ENCODE assay signal across 9 mouse cellular contexts in the genomic region with DNA sequence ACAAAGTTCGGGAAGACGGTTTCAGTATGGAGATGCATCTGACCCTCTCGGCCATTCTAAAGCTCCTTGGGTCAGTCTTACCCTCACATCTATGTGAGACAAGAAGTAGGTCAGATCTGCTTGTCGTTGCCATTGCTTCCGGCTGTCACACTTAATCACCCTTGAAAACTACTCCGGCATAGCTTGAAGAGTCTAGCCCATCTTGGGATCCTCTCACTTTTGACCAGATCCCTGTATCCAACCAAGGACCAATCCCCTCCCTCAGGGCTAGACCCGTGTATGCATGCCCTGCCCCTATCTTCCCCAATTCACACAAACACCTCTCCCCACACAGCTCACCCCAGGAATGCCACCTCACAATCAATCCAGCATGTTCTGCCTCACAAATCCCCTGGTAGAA.
"Had no signal": no experiment of that assay in that cellular context is flagged by ENCODE, and none has a peak within 500 bp of the region (broad histone marks: within the 10 kb centered on the region; RNA-seq: fewer than 3 reads in every experiment).

No protein-coding gene starts in this region.

- DNase-seq: right cerebral cortex, adult 18-20 months; right cerebral cortex, postnatal 25 days; thymus, adult 18-20 months had no signal

- H3K9ac ChIP-seq: lung, embryonic 14.5 days; midbrain, embryonic 12.5 days; neural tube, embryonic 13.5 days; neural tube, embryonic 15.5 days had no signal

- H3K27ac ChIP-seq: midbrain, embryonic 10.5 days; midbrain, embryonic 12.5 days; neural tube, embryonic 13.5 days; neural tube, embryonic 15.5 days had no signal

- H3K4me2 ChIP-seq: lung, embryonic 14.5 days; midbrain, embryonic 12.5 days; neural tube, embryonic 13.5 days; neural tube, embryonic 15.5 days had no signal

- H3K36me3 ChIP-seq: midbrain, embryonic 10.5 days; midbrain, embryonic 12.5 days; neural tube, embryonic 13.5 days; neural tube, embryonic 15.5 days had no signal

- H3K4me1 ChIP-seq: midbrain, embryonic 10.5 days; midbrain, embryonic 12.5 days; neural tube, embryonic 15.5 days had no signal

- H3K4me3 ChIP-seq: midbrain, embryonic 10.5 days; midbrain, embryonic 12.5 days; myocyte; neural tube, embryonic 13.5 days; neural tube, embryonic 15.5 days had no signal

- H3K27me3 ChIP-seq: midbrain, embryonic 12.5 days; neural tube, embryonic 13.5 days; neural tube, embryonic 15.5 days had no signal

- H3K9me3 ChIP-seq: midbrain, embryonic 10.5 days; midbrain, embryonic 12.5 days; neural tube, embryonic 13.5 days; neural tube, embryonic 15.5 days had no signal
